Mouse (Mus musculus) G1E-ER4 (cell line): ENCODE data around the gene Ddah2. TPM values are rescaled to one million over a fixed set of nuclear protein-coding genes. Genes with fewer than 3 reads are reported as not detected.
A peak's percentile ranks its signal among the peaks of the same experiment; 100 is the strongest.

ENCODE experiments used
- GATA1 ChIP-seq: IDR thresholded peaks from one replicate; pipeline ENCODE4 v1.8.0; 2012; ENCODE audit warnings: low read length, inconsistent platforms
- polyA plus RNA-seq: library from polyadenylated mRNA; stranded (reverse); fragments of >175 nt; gene quantifications from 2 replicates; pipeline ENCODE4 v1.2.3, GENCODE M21; 2012

Gene Ddah2
- polyA plus RNA-seq, 1 experiment = 185 TPM

- TF ChIP-seq GATA1 = no peak
These were observed 41.4 kb downstream of the Ddah2 start for GRCm38 (mm10) chr17:35100196-35100765.

DNA sequence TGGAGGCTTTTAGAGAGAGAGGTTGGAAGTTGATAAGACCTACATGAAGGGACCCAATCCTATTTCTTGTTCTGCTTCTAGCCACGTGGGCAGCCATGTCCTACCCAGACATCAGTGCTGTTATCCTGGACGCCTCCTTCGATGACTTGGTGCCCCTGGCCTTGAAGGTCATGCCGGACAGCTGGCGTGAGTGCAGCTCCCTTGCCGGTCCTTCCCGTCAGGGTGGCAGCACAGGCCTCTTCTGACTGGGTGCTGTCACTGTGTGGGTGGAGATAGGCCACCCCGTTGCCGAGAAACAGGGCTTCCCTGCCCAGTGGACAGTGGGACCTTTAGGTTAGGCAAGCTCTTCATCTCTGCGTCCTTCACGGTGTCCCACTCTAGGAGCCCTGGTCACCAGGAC, 42.3 kb downstream of the Ddah2 start:
- no peak for TF ChIP-seq GATA1

GRCm38 (mm10) chr17:35102299-35102698, 43.5 kb downstream of the Ddah2 start:
- no peak for TF ChIP-seq GATA1

DNA sequence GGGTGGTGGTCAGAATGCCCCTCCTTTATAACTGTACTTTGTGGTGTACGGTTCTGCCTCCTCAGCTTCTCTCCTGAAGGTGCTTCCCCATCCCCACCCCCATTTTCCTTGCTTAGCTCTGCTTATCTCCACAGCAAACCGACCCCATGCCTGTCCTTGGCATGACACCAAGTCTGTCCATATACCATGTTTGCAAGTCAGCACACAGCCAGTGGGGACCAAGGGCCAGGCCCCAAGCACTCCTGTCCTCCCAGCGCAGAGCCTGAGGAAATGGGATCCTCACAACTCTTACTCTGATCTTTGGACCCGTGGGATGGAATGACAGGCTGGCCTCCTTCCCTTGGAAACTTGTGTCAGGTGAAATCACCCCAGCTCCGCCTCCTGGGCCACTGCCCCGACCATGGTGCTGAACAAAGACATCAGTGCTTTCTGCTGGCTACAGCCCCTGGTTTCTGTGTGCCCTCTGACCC, 44.4 kb downstream of the Ddah2 start:
- no peak for TF ChIP-seq GATA1

GRCm38 (mm10) chr17:35104079-35104478, 45.2 kb downstream of the Ddah2 start:
- no peak for TF ChIP-seq GATA1

DNA sequence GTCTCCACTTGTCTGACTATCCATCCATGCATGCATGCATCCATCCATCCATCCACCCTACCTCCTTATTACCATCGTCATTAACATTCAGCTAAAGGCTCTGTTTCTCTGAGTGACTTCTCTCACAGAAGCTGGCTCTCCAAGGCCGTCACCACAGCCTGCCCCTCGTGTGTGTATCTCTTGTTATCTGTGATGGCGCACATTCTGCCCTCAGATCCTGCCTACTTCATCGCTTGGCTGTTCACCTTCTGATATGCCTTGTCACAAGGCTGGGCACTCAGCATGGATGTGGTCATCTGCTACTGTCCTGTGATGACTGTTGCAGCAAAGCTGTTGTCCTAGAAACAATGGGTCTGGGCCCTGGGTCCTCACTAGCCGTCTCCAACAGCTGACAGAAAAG, 45.9 kb downstream of the Ddah2 start:
- peak; percentile 87 for TF ChIP-seq GATA1

DNA sequence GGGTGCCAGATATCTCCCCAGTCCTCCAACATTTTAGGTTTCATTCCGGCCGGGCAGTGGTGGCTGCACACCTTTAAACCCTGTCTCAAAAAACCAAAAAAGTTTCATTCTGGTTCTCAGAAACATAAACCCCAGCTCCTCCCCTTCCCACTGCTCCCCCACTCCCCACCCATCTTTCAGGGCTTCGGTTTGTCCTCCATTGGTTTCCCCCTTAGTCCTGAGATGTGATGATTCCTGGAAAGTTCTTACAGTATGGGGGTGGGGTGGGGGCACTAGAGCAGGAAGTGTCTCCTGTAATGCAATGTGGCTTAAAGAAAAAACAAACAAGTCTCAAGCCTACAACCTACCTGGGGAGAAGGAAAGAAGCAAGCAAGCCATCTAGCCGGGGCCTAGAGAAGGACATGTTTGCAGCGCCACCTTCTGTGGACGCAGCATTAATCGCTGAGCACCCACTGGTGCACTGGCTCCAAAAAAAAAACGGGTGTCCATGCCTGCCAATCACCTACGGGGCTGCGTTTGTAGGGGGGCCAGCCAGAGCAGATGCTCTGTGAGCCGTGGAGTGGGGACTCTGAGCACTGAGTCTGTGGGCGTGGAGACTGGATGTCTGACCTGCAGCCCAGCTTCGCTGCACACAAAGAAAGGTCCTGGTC, 47.0 kb downstream of the Ddah2 start:
- no peak for TF ChIP-seq GATA1

DNA sequence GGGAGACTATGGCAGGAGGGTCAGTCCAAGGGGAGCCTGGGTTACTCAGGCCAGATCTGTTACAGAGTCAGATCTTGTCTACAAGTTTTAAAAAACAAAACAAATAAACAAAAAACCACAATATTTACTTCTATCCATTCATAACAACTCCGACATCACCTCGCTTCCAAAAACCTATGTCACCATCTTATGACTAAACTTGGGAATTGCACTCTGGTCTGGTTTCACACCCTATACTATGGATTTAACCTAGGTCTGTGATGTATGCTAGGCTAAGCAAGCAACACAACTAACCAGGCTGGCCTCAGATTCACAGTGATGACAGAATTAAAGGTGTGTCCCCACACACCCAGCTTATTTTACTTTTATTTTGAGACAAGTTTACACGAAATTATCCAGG, 47.7 kb downstream of the Ddah2 start:
- TF ChIP-seq GATA1 = no peak

GRCm38 (mm10) chr17:35108097-35108496, 49.3 kb downstream of the Ddah2 start, which contains the start of gene Ly6g5c:
Ly6g5c (plus strand) TSS chr17:35108279.
- TF ChIP-seq GATA1 = no peak

Other genes with a start within 250 kb of the Ddah2 start
- gene Stk19, start 222.1 kb upstream of the Ddah2 start, polyA plus RNA-seq = 52.4 and 52.9 TPM in 2 replicates
- 47.6 and 78.7 TPM in 2 replicates for gene Dxo, start 222.0 kb upstream of the Ddah2 start, polyA plus RNA-seq
- gene Skiv2l, start 208.8 kb upstream of the Ddah2 start, polyA plus RNA-seq = 62.2 and 65.4 TPM in 2 replicates
- 375 and 385 TPM in 2 replicates for gene Nelfe, start 208.6 kb upstream of the Ddah2 start, polyA plus RNA-seq
- not detected in 2 replicates for gene Cfb, start 196.5 kb upstream of the Ddah2 start, polyA plus RNA-seq
- gene Zbtb12, start 179.6 kb upstream of the Ddah2 start, polyA plus RNA-seq = 24.4 and 27.6 TPM in 2 replicates
- not detected in 2 replicates for gene Gm20547, start 177.0 kb upstream of the Ddah2 start, polyA plus RNA-seq
- gene C2, start 160.8 kb upstream of the Ddah2 start, polyA plus RNA-seq = 0.49 and 1.3 TPM in 2 replicates
- gene Ehmt2, start 160.6 kb upstream of the Ddah2 start, polyA plus RNA-seq = 352 and 449 TPM in 2 replicates
- gene Slc44a4, start 144.6 kb upstream of the Ddah2 start, polyA plus RNA-seq = not detected in 2 replicates
- 12.3 and 17.6 TPM in 2 replicates for gene Neu1, start 127.8 kb upstream of the Ddah2 start, polyA plus RNA-seq
- 0.33 and 0.36 TPM in 2 replicates for gene Hspa1b, start 99.8 kb upstream of the Ddah2 start, polyA plus RNA-seq
- gene Gm20481, start 89.1 kb upstream of the Ddah2 start, polyA plus RNA-seq = 0.12 TPM in 1 of 2 replicates, not detected in the other
- not detected in 2 replicates for gene Hspa1a, start 86.9 kb upstream of the Ddah2 start, polyA plus RNA-seq
- 0.02 TPM in 1 of 2 replicates, not detected in the other for gene Hspa1l, start 86.3 kb upstream of the Ddah2 start, polyA plus RNA-seq
- gene Lsm2, start 77.2 kb upstream of the Ddah2 start, polyA plus RNA-seq = 309 and 320 TPM in 2 replicates
- gene Vars, start 58.0 kb upstream of the Ddah2 start, polyA plus RNA-seq = 965 and 1,080 TPM in 2 replicates
- 1.0 and 1.4 TPM in 2 replicates for gene Vwa7, start 42.5 kb upstream of the Ddah2 start, polyA plus RNA-seq
- gene Sapcd1, start 31.0 kb upstream of the Ddah2 start, polyA plus RNA-seq = 40.3 and 64.9 TPM in 2 replicates
- 7.0 and 7.1 TPM in 2 replicates for gene Msh5, start 12.3 kb upstream of the Ddah2 start, polyA plus RNA-seq
- gene Clic1, start 9.1 kb upstream of the Ddah2 start, polyA plus RNA-seq = 168 and 216 TPM in 2 replicates
- gene Ly6g6c, start 6.4 kb downstream of the Ddah2 start, polyA plus RNA-seq = not detected in 2 replicates
- gene Mpig6b, start 7.1 kb downstream of the Ddah2 start, polyA plus RNA-seq = not detected in 2 replicates
- gene Ly6g6e, start 17.9 kb downstream of the Ddah2 start, polyA plus RNA-seq = not detected in 2 replicates
- 0.22 TPM in 1 of 2 replicates, not detected in the other for gene Ly6g6d, start 19.0 kb downstream of the Ddah2 start, polyA plus RNA-seq
- 0.05 and 0.06 TPM in 2 replicates for gene Ly6g6f, start 26.6 kb downstream of the Ddah2 start, polyA plus RNA-seq
- gene Abhd16a, start 30.2 kb downstream of the Ddah2 start, polyA plus RNA-seq = 112 and 148 TPM in 2 replicates
- gene Ly6g5c, start 49.2 kb downstream of the Ddah2 start, polyA plus RNA-seq = not detected in 2 replicates
- 0.08 and 0.15 TPM in 2 replicates for gene Ly6g5b, start 56.4 kb downstream of the Ddah2 start, polyA plus RNA-seq
- gene Gpank1, start 62.4 kb downstream of the Ddah2 start, polyA plus RNA-seq = 62.0 and 85.8 TPM in 2 replicates
- gene Csnk2b, start 63.0 kb downstream of the Ddah2 start, polyA plus RNA-seq = 66.1 and 68.9 TPM in 2 replicates
- gene D17H6S53E, start 67.3 kb downstream of the Ddah2 start, polyA plus RNA-seq = 11.4 and 13.3 TPM in 2 replicates
- gene Apom, start 73.0 kb downstream of the Ddah2 start, polyA plus RNA-seq = 0.23 and 0.27 TPM in 2 replicates
- 685 and 826 TPM in 2 replicates for gene Bag6, start 76.1 kb downstream of the Ddah2 start, polyA plus RNA-seq
- gene Prrc2a, start 105.9 kb downstream of the Ddah2 start, polyA plus RNA-seq = 1,478 and 1,496 TPM in 2 replicates
- not detected in 2 replicates for gene Aif1, start 117.0 kb downstream of the Ddah2 start, polyA plus RNA-seq
- 0.39 and 0.49 TPM in 2 replicates for gene Lst1, start 129.4 kb downstream of the Ddah2 start, polyA plus RNA-seq
- 0.09 and 0.12 TPM in 2 replicates for gene Ltb, start 135.4 kb downstream of the Ddah2 start, polyA plus RNA-seq
- not detected in 2 replicates for gene Tnf, start 143.0 kb downstream of the Ddah2 start, polyA plus RNA-seq
- not detected in 2 replicates for gene Lta, start 146.3 kb downstream of the Ddah2 start, polyA plus RNA-seq
- not detected in 2 replicates for gene Gm16181, start 161.8 kb downstream of the Ddah2 start, polyA plus RNA-seq
- 2.2 and 2.7 TPM in 2 replicates for gene Atp6v1g2, start 174.6 kb downstream of the Ddah2 start, polyA plus RNA-seq
- 39.6 and 44.3 TPM in 2 replicates for gene Nfkbil1, start 176.8 kb downstream of the Ddah2 start, polyA plus RNA-seq
- 326 and 338 TPM in 2 replicates for gene Ddx39b, start 182.7 kb downstream of the Ddah2 start, polyA plus RNA-seq
- 56.7 and 69.0 TPM in 2 replicates for gene H2-D1, start 203.7 kb downstream of the Ddah2 start, polyA plus RNA-seq